Mouse (Mus musculus): ENCODE measurements at regions not wholly inside any gene's neighbourhood (a gene's known extent, or its start where the extent isn't known, plus 50 kb on each side); places are given as distances from the start of the nearest gene placed in this dataset.

GRCm38 (mm10) chr2:146630179-146630578 is 118.0 kb upstream of the Ralgapa2 start:
- Histone ChIP-seq H3K4me2 (ENCODE audit: insufficient read depth, low read depth, poor library complexity, severe bottlenecking) (no peak overlapping the region), H3K9me3 (replicated peaks; ENCODE audit: low read length) (no peaks in the 10 kb centered on the region), H3K79me2 (replicated peaks; ENCODE audit: control insufficient read depth, extremely low read depth, insufficient read depth, poor library complexity, severe bottlenecking) (no peaks in the 10 kb centered on the region), H3K36me3 (replicated peaks in 1 of 2; ENCODE audit: control insufficient read depth in 1 of 2, insufficient read depth in 1 of 2, low read length in 1 of 2) (no peaks in the 10 kb centered on the region), H3K27ac (ENCODE audit: insufficient read depth, low read depth) (no peak overlapping the region), H3K27me3 (replicated peaks) (no peaks in the 10 kb centered on the region), H3K9ac (ENCODE audit: insufficient read depth, low read depth) (no peak overlapping the region), H3K4me1 (ENCODE audit: control insufficient read depth in 1 of 2, insufficient read depth in 2 of 2) (peaks cover 0 to 7% of the 10 kb centered on the region in 2 experiments; a peak in 1 of 4 replicates), H3K4me3 (replicated peaks in 1 of 3; ENCODE audit: low read depth in 2 of 3, low read length in 2 of 3, poor library complexity in 1 of 3) (no peak overlapping the region)
- DNase-seq (ENCODE audit: extremely low read depth) = no peak
- TF ChIP-seq ELF1 (IDR thresholded peaks at IDR 0.05; ENCODE audit: low read depth, low read length) = no peak
- TF ChIP-seq UBTF (IDR thresholded peaks at IDR 0.05; ENCODE audit: low read depth, low read length) = no peak
- TF ChIP-seq CHD2 (IDR thresholded peaks at IDR 0.05; ENCODE audit: low read length) = no peak
- dilution Hi-C loops (cut with MboI; ENCODE audit: extremely low pct_ligation_motif_present, extremely low pct_unique_long_range_greater_than_20kb, low sequenced_read_pairs) = no loop called here
- in situ Hi-C loops (cut with MboI; ENCODE audit: low pct_ligation_motif_present, low pct_unique_long_range_greater_than_20kb, low sequenced_read_pairs) = no loop called here

- no peak overlapping the region for H3K4me3 ChIP-seq (replicated peaks in 1 of 3; ENCODE audit: low read depth in 2 of 3, low read length in 2 of 3, poor library complexity in 1 of 3)
Observed at GRCm38 (mm10) chr2:146631098-146631497, 119.0 kb upstream of the Ralgapa2 start.

GRCm38 (mm10) chr2:146633329-146634070 is 121.4 kb upstream of the Ralgapa2 start:
- in situ Hi-C loops (cut with MboI; ENCODE audit: low pct_ligation_motif_present, low pct_unique_long_range_greater_than_20kb, low sequenced_read_pairs) = no loop called here
- Histone ChIP-seq H3K27me3 (replicated peaks) (no peaks in the 10 kb centered on the region), H3K9me3 (replicated peaks; ENCODE audit: low read length) (no peaks in the 10 kb centered on the region), H3K4me3 (replicated peaks in 1 of 3; ENCODE audit: low read depth in 2 of 3, low read length in 2 of 3, poor library complexity in 1 of 3) (no peak overlapping the region), H3K4me1 (ENCODE audit: control insufficient read depth in 1 of 2, insufficient read depth in 2 of 2) (peaks cover 0 to 17% of the 10 kb centered on the region in 2 experiments; a peak in 2 of 4 replicates), H3K27ac (ENCODE audit: insufficient read depth, low read depth) (no peak overlapping the region), H3K4me2 (ENCODE audit: insufficient read depth, low read depth, poor library complexity, severe bottlenecking) (no peak overlapping the region), H3K36me3 (replicated peaks in 1 of 2; ENCODE audit: control insufficient read depth in 1 of 2, insufficient read depth in 1 of 2, low read length in 1 of 2) (no peaks in the 10 kb centered on the region), H3K9ac (ENCODE audit: insufficient read depth, low read depth) (no peak overlapping the region), H3K79me2 (replicated peaks; ENCODE audit: control insufficient read depth, extremely low read depth, insufficient read depth, poor library complexity, severe bottlenecking) (no peaks in the 10 kb centered on the region)
- dilution Hi-C loops (cut with MboI; ENCODE audit: extremely low pct_ligation_motif_present, extremely low pct_unique_long_range_greater_than_20kb, low sequenced_read_pairs) = no loop called here
- peak; percentile 87 for DNase-seq (ENCODE audit: extremely low read depth)
- TF ChIP-seq ZC3H11A (IDR thresholded peaks at IDR 0.05; ENCODE audit: low read depth, low read length) = peak; percentile 57
- TF ChIP-seq ELF1 (IDR thresholded peaks at IDR 0.05; ENCODE audit: low read depth, low read length) = peak; percentile 67
- peak; percentile 44 to 87; a peak in 3 of 4 replicates for TF ChIP-seq CTCF (conservative IDR thresholded peaks at IDR 0.05 in 1 of 2, IDR thresholded peaks at IDR 0.05 in 1 of 2; ENCODE audit: low read depth in 2 of 2, low read length in 2 of 2)
- TF ChIP-seq RCOR1 (conservative IDR thresholded peaks at IDR 0.05; ENCODE audit: low read depth, low read length) = no peak
- peak; percentile 86 for TF ChIP-seq SMC3 (IDR thresholded peaks at IDR 0.05; ENCODE audit: low read depth, low read length)
- TF ChIP-seq RAD21 (IDR thresholded peaks at IDR 0.05; ENCODE audit: low read depth, low read length) = peak; percentile 84

More at GRCm38 (mm10) chr2:146631098-146631497, 119.0 kb upstream of the Ralgapa2 start:
- no peak overlapping the region for H3K9ac ChIP-seq (ENCODE audit: insufficient read depth, low read depth)
- no peaks in the 10 kb centered on the region for H3K79me2 ChIP-seq (replicated peaks; ENCODE audit: control insufficient read depth, extremely low read depth, insufficient read depth, poor library complexity, severe bottlenecking)
- DNase-seq (ENCODE audit: extremely low read depth) = no peak
- H3K36me3 ChIP-seq (replicated peaks in 1 of 2; ENCODE audit: control insufficient read depth in 1 of 2, insufficient read depth in 1 of 2, low read length in 1 of 2) = no peaks in the 10 kb centered on the region
- H3K9me3 ChIP-seq (replicated peaks; ENCODE audit: low read length) = no peaks in the 10 kb centered on the region
- in situ Hi-C loops (cut with MboI; ENCODE audit: low pct_ligation_motif_present, low pct_unique_long_range_greater_than_20kb, low sequenced_read_pairs) = no loop called here
- TF ChIP-seq IRF4 (IDR thresholded peaks at IDR 0.05; ENCODE audit: low read depth, low read length) = no peak
- no peak for TF ChIP-seq ETS1 (conservative IDR thresholded peaks at IDR 0.05; ENCODE audit: low read depth, low read length)
- no peak for TF ChIP-seq MAFK (IDR thresholded peaks at IDR 0.05; ENCODE audit: insufficient replicate concordance, low read length)
- TF ChIP-seq NELFE (IDR thresholded peaks at IDR 0.05; ENCODE audit: low read depth, low read length) = no peak
- no peak for TF ChIP-seq BHLHE40 (IDR thresholded peaks at IDR 0.05; ENCODE audit: low read depth, low read length)
- no peak for TF ChIP-seq MXI1 (IDR thresholded peaks at IDR 0.05; ENCODE audit: low read depth, low read length)
- no peak for TF ChIP-seq CHD2 (IDR thresholded peaks at IDR 0.05; ENCODE audit: low read length)
- dilution Hi-C loops (cut with MboI; ENCODE audit: extremely low pct_ligation_motif_present, extremely low pct_unique_long_range_greater_than_20kb, low sequenced_read_pairs) = no loop called here
- H3K27ac ChIP-seq (ENCODE audit: insufficient read depth, low read depth) = no peak overlapping the region
- peaks cover 0 to 7% of the 10 kb centered on the region in 2 experiments; a peak in 1 of 4 replicates for H3K4me1 ChIP-seq (ENCODE audit: control insufficient read depth in 1 of 2, insufficient read depth in 2 of 2)
- H3K4me2 ChIP-seq (ENCODE audit: insufficient read depth, low read depth, poor library complexity, severe bottlenecking) = no peak overlapping the region
- no peaks in the 10 kb centered on the region for H3K27me3 ChIP-seq (replicated peaks)

All from CH12.LX (cell line).